Mouse (Mus musculus) midbrain, postnatal 0 days (tissue): ENCODE results near the gene Ccdc174. TPM values are rescaled to one million over a fixed set of nuclear protein-coding genes. Genes with fewer than 3 reads are reported as not detected.

Experiments used
- ATAC-seq: fragments of 200-750 bp; cut with Nextera tagmentation; 2 replicates; pipeline ENCODE4 v1.8.0; 2017; ENCODE audit warnings: moderate number of reproducible peaks, mild to moderate bottlenecking, moderate TSS enrichment, moderate library complexity; ENCODE audit not compliant: low FRiP score
- DNase-seq: peaks from one replicate; pipeline ENCODE4 v3.0.0-alpha.2; 2015; ENCODE audit warnings: low spot score
- H3K27ac ChIP-seq: fragments of 300-500 bp; sonication (generic); 2 replicates; pipeline ENCODE4 v1.5.1; 2014; ENCODE audit warnings: low read depth, mild to moderate bottlenecking, low read length, mixed read lengths
- H3K27me3 ChIP-seq: fragments of 300-500 bp; sonication (generic); 2 replicates; pipeline ENCODE4 v1.6.1; 2014; ENCODE audit warnings: low read length, control low read depth, mixed read lengths; ENCODE audit not compliant: insufficient read depth
- H3K36me3 ChIP-seq: fragments of 300-500 bp; sonication (generic); 2 replicates; pipeline ENCODE4 v1.6.1; 2014; ENCODE audit warnings: low read length, control low read depth, mixed read lengths; ENCODE audit not compliant: insufficient read depth
- H3K4me1 ChIP-seq: fragments of 300-500 bp; sonication (generic); 2 replicates; pipeline ENCODE4 v1.6.1; 2014; ENCODE audit warnings: mild to moderate bottlenecking, control low read depth, antibody characterized with exemption, low read length, mixed read lengths; ENCODE audit not compliant: insufficient read depth
- H3K4me2 ChIP-seq: fragments of 300-500 bp; sonication (generic); 2 replicates; pipeline ENCODE4 v1.6.1; 2014; ENCODE audit warnings: low read depth, mild to moderate bottlenecking, low read length, mixed read lengths; ENCODE audit not compliant: poor library complexity, severe bottlenecking
- H3K4me3 ChIP-seq: fragments of 300-500 bp; sonication (generic); 2 replicates; pipeline ENCODE4 v1.5.1; 2014; ENCODE audit warnings: low read depth, mild to moderate bottlenecking, low read length, moderate library complexity
- H3K9ac ChIP-seq: fragments of 300-500 bp; sonication (generic); replicated peaks from 2 replicates; pipeline ENCODE4 v1.6.1; 2014; ENCODE audit warnings: mild to moderate bottlenecking, low read length, moderate library complexity, mixed read lengths; ENCODE audit not compliant: poor library complexity, severe bottlenecking
- H3K9me3 ChIP-seq: fragments of 300-500 bp; sonication (generic); 2 replicates; pipeline ENCODE4 v1.6.1; 2016; ENCODE audit warnings: low read length, control low read depth
- CTCF ChIP-seq: IDR thresholded peaks from 2 replicates; pipeline ENCODE4 v1.5.1; 2016; ENCODE audit warnings: antibody characterized with exemption, mild to moderate bottlenecking
- WGBS: fragments of 180-500 bp; shearing (Covaris S2); extraction: QIAGEN DNeasy Blood & Tissue Kit; methylation state at CpG from one replicate; pipeline ENCODE4 v1.1.7; 2014; 5-methylcytosine and 5-hydroxymethylcytosine counted together
- polyA plus RNA-seq: library from polyadenylated mRNA; unstranded; fragments of >200 nt; fragmentation: Nextera tagmentation; extraction: Ambion mirVana; gene quantifications from 2 replicates; pipeline ENCODE4 v1.2.1, GENCODE M21; 2015
- total RNA-seq: library from RNA; depleted of rRNA; stranded (reverse); fragments of >200 nt; gene quantifications from 2 replicates; pipeline ENCODE4 v1.2.3, GENCODE M21; 2014; rRNA removed

Gene Ccdc174
- 12.5 and 14.8 TPM in 2 replicates for total RNA-seq
- polyA plus RNA-seq, result 33.6 and 43.9 TPM in 2 replicates

DNA sequence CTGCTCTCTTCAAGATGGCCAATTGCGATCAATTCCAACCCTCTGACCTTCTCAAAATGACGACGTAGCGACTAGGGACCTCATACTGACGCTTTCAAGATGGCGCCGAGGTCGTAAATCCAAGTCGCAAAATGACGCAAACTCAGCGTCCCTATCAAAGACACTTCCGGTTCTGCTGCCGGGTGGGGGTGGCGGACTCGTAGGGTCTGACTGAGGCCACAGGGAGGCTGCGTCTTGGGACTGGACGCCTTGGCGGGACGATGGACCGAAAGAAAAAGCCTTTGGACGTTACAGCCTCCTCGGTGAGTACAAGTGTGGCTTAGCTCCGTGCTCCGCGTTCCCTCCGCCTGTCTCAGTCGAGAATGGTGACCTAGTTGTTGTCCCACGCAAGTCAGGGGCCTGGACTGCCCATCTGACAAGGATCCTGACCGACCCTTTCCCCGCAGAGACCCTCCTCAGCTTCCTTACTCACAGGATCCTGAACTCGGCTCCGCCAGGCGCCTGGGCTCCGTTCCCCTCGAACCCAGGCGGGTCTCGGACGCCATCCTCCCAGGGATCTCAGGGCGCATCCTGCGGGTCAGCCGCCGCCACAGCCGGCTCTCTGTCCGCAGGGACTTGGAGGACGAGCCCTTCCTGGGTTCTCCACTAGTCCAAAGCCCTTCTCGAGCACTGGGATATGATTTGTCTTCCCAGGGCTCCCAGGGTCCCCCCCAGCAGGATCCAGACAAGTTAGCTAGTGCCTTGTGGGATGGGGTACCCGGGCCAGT, at the start of gene Ccdc174:
TSS of gene Ccdc174 (plus strand) at position 169 of the 767 bp plus-strand sequence.
- peaks cover 10% of the 10 kb centered on the region for H3K36me3 ChIP-seq
- peak within 1 kb of the TSS; percentile 75 for H3K27ac ChIP-seq
- peak; percentile 13; the same call in 1 of the 2 replicates for TF ChIP-seq CTCF
- H3K9ac ChIP-seq, result peak within 1 kb of the TSS; percentile 80
- peak within 1 kb of the TSS; percentile 73 for H3K4me3 ChIP-seq
- H3K4me2 ChIP-seq, result peak within 1 kb of the TSS; percentile 82
- no peaks in the 10 kb centered on the region for H3K4me1 ChIP-seq
- no peaks in the 10 kb centered on the region for H3K27me3 ChIP-seq
- DNase-seq (peak; percentile 99), ATAC-seq (peak; percentile 93)
- no peaks in the 10 kb centered on the region for H3K9me3 ChIP-seq
- under 1% methylated on average over 47 of the region's 47 CpGs for WGBS

DNA sequence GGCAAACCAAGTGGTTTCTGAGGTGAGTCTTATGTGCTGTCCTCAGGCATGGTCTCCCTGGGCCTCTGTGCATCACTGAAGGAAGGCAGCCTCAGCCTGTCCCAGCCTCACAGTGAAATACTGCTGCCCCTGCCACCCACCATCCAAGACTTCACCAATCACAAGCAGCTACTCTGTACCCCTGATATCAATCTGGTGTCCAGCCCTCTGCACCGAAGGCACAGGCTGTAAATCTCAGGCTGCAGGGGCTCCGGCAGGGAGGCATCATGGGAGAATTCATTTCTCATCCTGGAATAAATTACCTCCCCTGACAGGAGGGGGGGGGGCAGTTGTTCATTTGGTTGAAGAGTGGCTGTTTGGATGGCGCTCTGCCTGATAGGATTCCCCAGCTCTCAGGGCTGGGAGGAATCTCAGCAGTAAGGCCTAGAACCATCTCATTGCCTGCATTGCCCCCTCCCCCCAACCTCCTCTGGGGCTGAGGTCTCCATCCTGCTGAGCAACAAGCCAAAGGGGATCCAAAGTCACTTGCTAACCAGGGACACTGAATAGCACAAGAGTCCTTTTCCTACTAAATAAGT, 44.9 kb upstream of the Ccdc174 start:
- no peak overlapping the region for H3K4me3 ChIP-seq
- 62% methylated on average over 3 of the region's 3 CpGs for WGBS
- H3K4me2 ChIP-seq, result no peak overlapping the region
- H3K27me3 ChIP-seq, result no peaks in the 10 kb centered on the region
- no peaks in the 10 kb centered on the region for H3K9me3 ChIP-seq
- no peaks in the 10 kb centered on the region for H3K4me1 ChIP-seq
- H3K27ac ChIP-seq, result no peak overlapping the region
- no peak for TF ChIP-seq CTCF
- ATAC-seq (no peak), DNase-seq (no peak)
- H3K36me3 ChIP-seq, result no peaks in the 10 kb centered on the region
- no peak overlapping the region for H3K9ac ChIP-seq

DNA sequence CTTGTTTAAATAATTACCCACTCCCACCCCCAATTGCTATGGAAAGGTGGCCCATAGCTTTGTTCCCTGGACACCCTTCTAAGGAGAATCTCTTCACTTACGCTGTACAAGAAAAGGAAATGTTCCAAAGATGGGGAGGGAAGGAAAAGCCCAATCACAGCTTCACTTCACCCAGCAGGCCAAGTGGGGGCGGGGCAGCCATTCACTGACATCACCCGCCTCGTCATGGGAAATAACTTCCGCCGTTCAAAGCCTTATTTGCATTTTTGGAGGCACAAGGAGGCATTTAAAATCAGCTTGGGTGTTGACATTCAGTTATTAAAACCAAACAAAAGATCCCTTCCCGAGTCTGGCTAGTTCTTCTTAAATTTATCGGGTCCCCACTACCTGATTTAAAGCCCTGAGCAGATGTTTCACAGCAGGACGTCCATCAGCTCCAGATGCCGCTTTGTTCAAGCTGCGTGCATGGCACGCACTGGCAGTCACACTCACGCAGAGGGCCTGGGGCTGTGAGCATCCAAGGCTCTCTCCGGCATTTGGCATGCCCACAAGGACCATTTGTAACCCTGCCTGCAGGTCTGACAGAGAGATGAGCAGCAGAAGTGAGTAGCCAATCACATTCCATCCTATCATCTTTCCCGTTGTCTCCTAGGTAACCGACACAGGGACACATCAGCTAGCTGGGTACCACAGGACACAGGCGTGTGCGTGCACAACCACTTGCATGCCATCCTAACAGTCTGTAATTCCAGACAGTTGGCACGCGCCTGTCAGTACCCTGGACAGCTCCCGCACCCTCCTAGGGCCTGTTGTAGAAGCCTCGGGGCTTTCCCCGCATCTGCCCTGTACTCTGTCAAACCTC, 38.6 kb upstream of the Ccdc174 start:
- ATAC-seq (peak; percentile 91), DNase-seq (peak; percentile 90)
- no peaks in the 10 kb centered on the region for H3K36me3 ChIP-seq
- no peak for TF ChIP-seq CTCF
- 1% methylated on average over 23 of the region's 23 CpGs for WGBS
- H3K9ac ChIP-seq, result peak overlapping the region; percentile 29
- H3K4me2 ChIP-seq, result peak overlapping the region; percentile 54
- peaks cover 21% of the 10 kb centered on the region; the same call in 1 of the 2 replicates for H3K4me1 ChIP-seq
- H3K9me3 ChIP-seq, result no peaks in the 10 kb centered on the region
- peak overlapping the region; percentile 91 for H3K27ac ChIP-seq
- H3K27me3 ChIP-seq, result 0 out of 2 replicates have a peak, but pooled peaks cover 3% of the 10 kb centered on the region
- peak overlapping the region; percentile 37 for H3K4me3 ChIP-seq

DNA sequence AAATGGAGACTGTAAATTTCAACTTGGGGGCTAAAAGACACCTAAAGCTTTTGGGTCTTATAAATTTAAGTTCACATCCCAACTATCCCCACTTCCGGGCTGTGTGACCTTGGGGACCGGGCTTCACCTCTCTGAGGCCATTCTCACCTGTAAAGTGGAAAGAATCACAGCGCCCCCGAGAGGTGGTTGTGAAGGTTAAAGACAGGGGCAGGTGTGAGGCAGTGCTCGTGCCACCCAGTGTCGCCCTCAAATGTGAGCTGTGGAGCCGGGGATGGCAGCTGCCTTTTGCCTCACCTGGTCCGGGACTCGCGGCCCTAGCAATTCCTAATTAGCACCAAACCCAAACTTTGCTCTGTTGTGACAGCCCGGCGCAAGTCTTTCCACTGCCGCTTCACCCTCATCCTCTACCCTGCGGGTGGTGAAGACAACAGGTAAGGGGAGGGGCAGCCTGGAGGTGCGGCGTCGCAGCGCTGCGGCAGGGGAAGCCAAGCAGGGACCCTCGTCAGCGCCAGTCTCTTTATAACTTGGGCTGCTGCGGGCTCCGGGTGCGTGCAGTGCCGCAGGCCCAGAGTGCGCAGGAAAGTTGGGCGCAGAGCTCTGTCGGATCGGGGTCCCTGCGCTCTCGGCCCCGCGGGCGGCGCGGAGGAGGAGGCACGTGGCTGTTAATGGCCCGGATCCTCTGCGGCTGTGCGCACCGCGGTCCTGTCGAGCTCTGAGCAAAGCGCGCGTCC, 34.8 kb upstream of the Ccdc174 start:
- 4% methylated on average over 38 of the region's 46 CpGs for WGBS
- Histone ChIP-seq H3K9me3 (no peaks in the 10 kb centered on the region), H3K4me1 (peaks cover 25% of the 10 kb centered on the region; the same call in 1 of the 2 replicates), H3K27me3 (0 out of 2 replicates have a peak, but pooled peaks cover 3% of the 10 kb centered on the region), H3K4me2 (peak overlapping the region; percentile 79), H3K27ac (peak overlapping the region; percentile 65), H3K9ac (peak overlapping the region; percentile 79), H3K4me3 (peak overlapping the region; percentile 71), H3K36me3 (no peaks in the 10 kb centered on the region)
- ATAC-seq, result peak; percentile 14; the same call in 1 of the 2 replicates
- peak; percentile 56 for TF ChIP-seq CTCF
- no peak for DNase-seq

DNA sequence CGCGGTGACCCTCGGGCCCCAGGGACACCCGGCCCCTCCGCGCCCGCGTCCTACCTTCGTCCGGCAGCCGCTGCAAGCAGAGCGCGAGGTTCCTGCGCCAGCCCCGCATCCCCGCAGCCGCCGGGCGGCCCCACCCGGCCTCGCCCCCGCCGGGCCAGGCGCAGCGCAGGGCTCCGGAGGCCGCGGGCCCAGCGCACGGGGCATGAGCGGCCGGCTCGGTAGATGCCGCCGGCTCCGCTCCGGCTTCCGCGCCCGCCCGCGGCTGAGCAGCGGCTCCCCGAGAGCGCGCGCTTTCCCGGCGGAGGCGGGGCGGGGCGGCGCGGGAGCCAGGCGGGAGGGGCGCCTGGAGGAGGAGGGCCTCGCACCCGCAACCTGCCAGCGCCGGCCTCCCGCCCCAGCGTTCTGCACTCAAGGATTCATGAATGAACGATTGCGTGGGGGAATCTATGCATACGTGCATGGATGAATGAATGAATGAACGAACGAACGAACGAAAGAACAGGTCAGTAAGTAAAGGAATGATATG, 34.2 kb upstream of the Ccdc174 start:
- whole genome bisulfite sequencing, result 2% methylated on average over 57 of the region's 69 CpGs
- H3K4me3 ChIP-seq, result peak overlapping the region; percentile 71
- H3K27ac ChIP-seq, result peak overlapping the region; percentile 65
- H3K9me3 ChIP-seq, result no peaks in the 10 kb centered on the region
- peak overlapping the region; percentile 79 for H3K9ac ChIP-seq
- ATAC-seq (peak; percentile 15; the same call in 1 of the 2 replicates), DNase-seq (peak; percentile 30)
- H3K4me1 ChIP-seq, result peaks cover 20% of the 10 kb centered on the region; the same call in 1 of the 2 replicates
- H3K4me2 ChIP-seq, result peak overlapping the region; percentile 79
- TF ChIP-seq CTCF, result no peak
- no peaks in the 10 kb centered on the region for H3K36me3 ChIP-seq
- 0 out of 2 replicates have a peak, but pooled peaks cover 3% of the 10 kb centered on the region for H3K27me3 ChIP-seq
